ENCODE assay signal across 20 mouse cellular contexts in the genomic region with DNA sequence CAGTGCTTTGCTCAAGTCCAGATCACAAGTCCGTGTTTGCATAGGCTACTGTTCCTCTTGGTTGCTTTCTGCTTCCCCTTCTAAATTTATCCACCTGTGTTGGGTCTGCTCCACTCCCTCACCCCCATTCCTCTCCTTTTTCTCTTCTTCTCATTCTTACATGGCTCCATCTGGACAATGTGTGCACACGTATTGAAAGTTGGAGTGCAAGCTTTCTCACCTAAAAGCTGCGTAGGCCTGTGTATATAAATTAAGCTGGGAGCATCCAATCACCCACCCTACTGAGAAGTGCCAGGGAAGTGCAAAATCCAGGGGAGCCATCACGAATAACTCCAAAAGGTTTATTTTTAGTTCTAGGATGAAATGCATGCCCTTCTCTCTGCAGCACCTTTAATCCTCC.
DNase-seq lines count a peak whose midpoint lies in the region; ATAC-seq lines count a peak whose summit lies in the region.
"Had no signal": no experiment of that assay in that cellular context is flagged by ENCODE, and none has a peak within 500 bp of the region (broad histone marks: within the 10 kb centered on the region; RNA-seq: fewer than 3 reads in every experiment).

No protein-coding gene starts in this region.

- no peak for DNase-seq in frontal cortex, postnatal 10 days (ENCODE audit: low spot score in 2 of 2)
- peak; percentile 20 for DNase-seq in layer of hippocampus, adult 9-11 months
- no peak for DNase-seq in layer of hippocampus, adult 11-12 months (ENCODE audit: low spot score)
- peak; percentile 62 for DNase-seq in right cerebral cortex, adult 18-20 months
- DNase-seq in right cerebral cortex, postnatal 4 days = no peak
- no peak for DNase-seq in embryo, embryonic 9.5 days (ENCODE audit: extremely low spot score)
- DNase-seq: adrenal gland, postnatal 10 days; adrenal gland, postnatal 36 days; cerebellum, adult 11 months; cerebellum, adult 2 months; cerebellum, adult 9-11 months; cerebellum, postnatal 25 days; gastrocnemius, postnatal 25 days; heart, adult 18-20 months; heart, postnatal 10 days; heart, postnatal 36 days had no signal

- peak; percentile 82 for ATAC-seq in frontal cortex, adult (ENCODE audit: low TSS enrichment)
- ATAC-seq: activated CD4-positive, CD25-positive, alpha-beta regulatory T cell, adult 4 months; forebrain, embryonic 15.5 days; hindbrain, embryonic 16.5 days had no signal

Comparison
In these comparisons a context has a peak if more than half of its experiments do, and no peak if none do; other contexts are left out.
1. DNase-seq: peak in layer of hippocampus, adult 9-11 months (single experiment) and right cerebral cortex, adult 18-20 months (single experiment); none in frontal cortex, postnatal 10 days (0 of 2), layer of hippocampus, adult 11-12 months (single experiment), right cerebral cortex, postnatal 4 days (single experiment) and embryo, embryonic 9.5 days (single experiment).